Mouse (Mus musculus) heart, postnatal 0 days (tissue): ENCODE results near the gene Ube2n. TPM values are rescaled to one million over a fixed set of nuclear protein-coding genes. Genes with fewer than 3 reads are reported as not detected.

ENCODE experiments used
- ATAC-seq: fragments of 200-750 bp; cut with Nextera tagmentation; 2 replicates; pipeline ENCODE4 v1.8.0; 2017; ENCODE audit warnings: low read depth, moderate number of reproducible peaks, moderate library complexity; ENCODE audit not compliant: insufficient read depth
- DNase-seq: peaks from one replicate; pipeline ENCODE4 v3.0.0-alpha.2; 2016; ENCODE audit warnings: low spot score
- H3K27ac ChIP-seq: fragments of 300-500 bp; sonication (generic); 2 replicates; pipeline ENCODE4 v1.5.1; 2014; ENCODE audit warnings: low read depth, mild to moderate bottlenecking
- H3K27me3 ChIP-seq: fragments of 300-500 bp; sonication (generic); 2 replicates; pipeline ENCODE4 v1.6.1; 2014; ENCODE audit warnings: low read length, mixed read lengths; ENCODE audit not compliant: control insufficient read depth, insufficient read depth
- H3K36me3 ChIP-seq: fragments of 300-500 bp; sonication (generic); replicated peaks from 2 replicates; pipeline ENCODE4 v1.6.1; 2014; ENCODE audit warnings: low read length, mixed read lengths; ENCODE audit not compliant: control insufficient read depth, insufficient read depth
- H3K4me1 ChIP-seq: fragments of 300-500 bp; sonication (generic); 2 replicates; pipeline ENCODE4 v1.6.1; 2014; ENCODE audit warnings: antibody characterized with exemption; ENCODE audit not compliant: control insufficient read depth, insufficient read depth
- H3K4me2 ChIP-seq: fragments of 300-500 bp; sonication (generic); 2 replicates; pipeline ENCODE4 v1.6.1; 2014; ENCODE audit warnings: low read depth, mild to moderate bottlenecking, low read length, moderate library complexity
- H3K4me3 ChIP-seq: fragments of 300-500 bp; sonication (generic); 2 replicates; pipeline ENCODE4 v1.5.1; 2014; ENCODE audit warnings: low read depth, low read length
- H3K9ac ChIP-seq: fragments of 300-500 bp; sonication (generic); replicated peaks from 2 replicates; pipeline ENCODE4 v1.6.1; 2014; ENCODE audit warnings: low read depth, low read length, mixed read lengths
- H3K9me3 ChIP-seq: fragments of 300-500 bp; sonication (generic); replicated peaks from 2 replicates; pipeline ENCODE4 v1.6.1; 2016; ENCODE audit warnings: low read length; ENCODE audit not compliant: control insufficient read depth
- CTCF ChIP-seq: IDR thresholded peaks from 2 replicates; pipeline ENCODE4 v1.5.1; 2016; ENCODE audit warnings: antibody characterized with exemption, control low read depth, low read depth
- EP300 ChIP-seq: IDR thresholded peaks from 2 replicates; pipeline ENCODE4 v1.6.1; 2016; ENCODE audit warnings: antibody characterized with exemption, low read depth
- WGBS: fragments of 180-500 bp; shearing (Covaris S2); extraction: QIAGEN DNeasy Blood & Tissue Kit; methylation state at CpG from one replicate; pipeline ENCODE4 v1.1.7; 2014; 5-methylcytosine and 5-hydroxymethylcytosine counted together
- polyA plus RNA-seq: library from polyadenylated mRNA; unstranded; fragments of >200 nt; fragmentation: Nextera tagmentation; extraction: Ambion mirVana; gene quantifications from 2 replicates; pipeline ENCODE4 v1.2.1, GENCODE M21; 2015
- total RNA-seq: library from RNA; depleted of rRNA; stranded (reverse); fragments of >200 nt; gene quantifications from 2 replicates; pipeline ENCODE4 v1.2.3, GENCODE M21; 2014; ENCODE audit warnings: low replicate concordance

Gene Ube2n
- total and polyA plus RNA-seq, 2 experiments from 2014 or later, result 190 to 242 TPM

- Histone ChIP-seq H3K4me3 (no peak overlapping the region), H3K9ac (no peak overlapping the region), H3K9me3 (no peaks in the 10 kb centered on the region), H3K4me2 (no peak overlapping the region), H3K36me3 (no peaks in the 10 kb centered on the region), H3K27me3 (no peaks in the 10 kb centered on the region), H3K4me1 (peaks cover 3% of the 10 kb centered on the region), H3K27ac (no peak overlapping the region)
- no peak for TF ChIP-seq EP300
- TF ChIP-seq CTCF, result no peak
- no peak for ATAC-seq
- DNase-seq, result no peak
- WGBS, result 53% methylated on average over 2 of the region's 2 CpGs
Measured at GRCm38 (mm10) chr10:95569441-95569840, 54.5 kb downstream of the Ube2n start.

GRCm38 (mm10) chr10:95574994-95575393 is 60.0 kb downstream of the Ube2n start:
- Histone ChIP-seq H3K27me3 (no peaks in the 10 kb centered on the region), H3K9ac (no peak overlapping the region), H3K9me3 (no peaks in the 10 kb centered on the region), H3K36me3 (no peaks in the 10 kb centered on the region), H3K4me1 (no peaks in the 10 kb centered on the region), H3K4me3 (no peak overlapping the region), H3K4me2 (no peak overlapping the region), H3K27ac (no peak overlapping the region)
- WGBS, result 47% methylated on average over 4 of the region's 4 CpGs
- DNase-seq (no peak), ATAC-seq (no peak)
- TF ChIP-seq EP300 (no peak), CTCF (no peak)

DNA sequence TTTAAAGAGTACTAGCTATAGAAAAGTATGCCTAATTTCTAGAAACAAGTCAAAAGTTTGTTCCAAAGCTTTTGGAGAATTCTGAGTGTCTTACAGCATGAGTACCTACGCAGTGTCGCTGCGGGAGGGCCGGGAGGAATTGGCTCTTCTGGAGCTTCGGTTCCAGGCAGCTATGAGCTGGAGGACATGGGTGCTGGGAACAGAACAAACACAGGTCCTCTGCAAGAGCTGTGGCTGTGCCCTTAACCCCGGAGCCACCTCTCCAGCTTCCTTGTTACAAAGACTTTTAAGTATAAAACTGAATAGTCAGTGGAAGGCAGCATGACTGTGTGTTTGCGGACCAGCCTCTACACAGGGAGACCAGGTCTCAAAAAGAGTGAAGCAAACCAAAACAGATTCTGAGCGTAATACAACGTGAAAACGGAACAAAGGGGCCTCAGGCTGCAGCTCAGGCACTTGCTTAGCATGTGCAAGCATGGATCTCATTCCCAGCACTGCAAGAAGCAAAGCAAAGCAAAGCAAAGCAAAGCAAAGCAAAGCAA is 61.0 kb downstream of the Ube2n start:
- no peak for ATAC-seq
- TF ChIP-seq EP300 (no peak), CTCF (no peak)
- no peak overlapping the region for H3K4me2 ChIP-seq
- H3K4me3 ChIP-seq, result no peak overlapping the region
- 81% methylated on average over 10 of the region's 10 CpGs for WGBS
- H3K27me3 ChIP-seq, result no peaks in the 10 kb centered on the region
- no peaks in the 10 kb centered on the region for H3K9me3 ChIP-seq
- H3K27ac ChIP-seq, result no peak overlapping the region
- H3K36me3 ChIP-seq, result no peaks in the 10 kb centered on the region
- no peaks in the 10 kb centered on the region for H3K4me1 ChIP-seq
- H3K9ac ChIP-seq, result no peak overlapping the region
- DNase-seq, result no peak

GRCm38 (mm10) chr10:95576876-95577566 is 62.1 kb downstream of the Ube2n start:
- no peak for ATAC-seq
- no peaks in the 10 kb centered on the region for H3K9me3 ChIP-seq
- no peaks in the 10 kb centered on the region for H3K4me1 ChIP-seq
- no peak overlapping the region for H3K9ac ChIP-seq
- no peak for DNase-seq
- H3K27ac ChIP-seq, result no peak overlapping the region
- WGBS, result 69% methylated on average over 14 of the region's 14 CpGs
- no peaks in the 10 kb centered on the region for H3K36me3 ChIP-seq
- TF ChIP-seq CTCF (no peak), EP300 (no peak)
- no peak overlapping the region for H3K4me2 ChIP-seq
- no peaks in the 10 kb centered on the region for H3K27me3 ChIP-seq
- H3K4me3 ChIP-seq, result no peak overlapping the region

DNA sequence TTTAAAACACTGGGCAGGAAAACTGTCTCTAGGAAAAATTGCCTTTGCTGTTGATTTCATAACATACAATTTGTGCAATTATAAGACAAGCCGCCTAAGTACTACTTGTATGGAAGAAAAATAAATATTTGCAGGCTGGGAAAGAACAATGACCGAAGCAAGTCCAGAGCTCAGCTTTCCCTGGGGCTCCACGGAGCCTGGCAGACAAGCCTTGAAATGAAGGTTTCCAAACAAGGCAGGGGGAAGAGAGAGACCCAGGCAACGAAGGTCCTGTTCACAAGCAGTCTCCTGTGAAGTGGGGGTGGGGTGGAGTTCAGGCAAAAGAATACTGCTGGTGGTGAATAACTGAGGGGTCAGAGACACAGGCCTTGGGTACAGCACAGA is 62.6 kb downstream of the Ube2n start:
- 40% methylated on average over 4 of the region's 4 CpGs for WGBS
- Histone ChIP-seq H3K4me3 (no peak overlapping the region), H3K36me3 (no peaks in the 10 kb centered on the region), H3K9ac (no peak overlapping the region), H3K4me1 (no peaks in the 10 kb centered on the region), H3K27ac (no peak overlapping the region), H3K27me3 (no peaks in the 10 kb centered on the region), H3K4me2 (no peak overlapping the region), H3K9me3 (no peaks in the 10 kb centered on the region)
- DNase-seq (no peak), ATAC-seq (no peak)
- TF ChIP-seq CTCF (no peak), EP300 (no peak)

DNA sequence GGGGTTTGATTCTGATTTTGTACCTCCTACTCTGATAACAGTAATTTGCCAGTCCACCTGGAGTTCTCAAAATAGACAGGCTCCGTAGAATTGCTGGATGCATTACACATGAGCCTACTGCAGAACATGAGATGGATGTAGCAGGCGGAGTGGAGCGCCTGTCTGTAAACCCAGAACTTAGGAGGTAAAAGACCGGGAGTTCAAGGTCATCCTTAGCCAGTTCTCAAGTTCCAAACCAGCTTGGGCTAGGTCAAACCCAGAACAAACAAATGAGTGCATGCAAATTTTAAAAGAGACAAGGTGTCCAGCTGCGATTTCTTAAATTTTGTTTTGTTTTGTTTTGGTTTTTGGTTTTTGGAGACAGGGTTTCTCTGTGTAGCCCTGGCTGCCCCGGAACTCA is 70.6 kb downstream of the Ube2n start:
- Histone ChIP-seq H3K9ac (no peak overlapping the region), H3K4me1 (no peaks in the 10 kb centered on the region), H3K4me2 (no peak overlapping the region), H3K36me3 (no peaks in the 10 kb centered on the region), H3K4me3 (no peak overlapping the region), H3K9me3 (0 out of 2 replicates have a peak, but pooled peaks cover 7% of the 10 kb centered on the region), H3K27ac (no peak overlapping the region), H3K27me3 (no peaks in the 10 kb centered on the region)
- DNase-seq (no peak), ATAC-seq (no peak)
- 77% methylated on average over 6 of the region's 6 CpGs for whole genome bisulfite sequencing
- no peak for TF ChIP-seq CTCF
- no peak for TF ChIP-seq EP300
